Mouse (Mus musculus) heart, embryonic 11.5 days (tissue): ENCODE measurements around the gene Rspo1. TPM values are rescaled to one million over a fixed set of nuclear protein-coding genes. Genes with fewer than 3 reads are reported as not detected.

Source experiments
- ATAC-seq: fragments of 200-750 bp; cut with Nextera tagmentation; replicated peaks from 2 replicates; pipeline ENCODE4 v1.8.0; 2017; ENCODE audit warnings: moderate library complexity; ENCODE audit not compliant: insufficient number of reproducible peaks, low FRiP score, low TSS enrichment
- H3K27ac ChIP-seq: fragments of 300-500 bp; sonication (generic); 2 replicates; pipeline ENCODE4 v1.5.1; 2014; ENCODE audit warnings: mild to moderate bottlenecking, low read depth, low read length
- H3K27me3 ChIP-seq: fragments of 300-500 bp; sonication (generic); 2 replicates; pipeline ENCODE4 v1.6.1; 2014; ENCODE audit warnings: mild to moderate bottlenecking, low read length, mixed read lengths; ENCODE audit not compliant: control insufficient read depth, insufficient read depth
- H3K36me3 ChIP-seq: fragments of 300-500 bp; sonication (generic); 2 replicates; pipeline ENCODE4 v1.6.1; 2014; ENCODE audit warnings: mild to moderate bottlenecking, low read length, moderate library complexity, mixed read lengths; ENCODE audit not compliant: control insufficient read depth, insufficient read depth
- H3K4me1 ChIP-seq: fragments of 300-500 bp; sonication (generic); 2 replicates; pipeline ENCODE4 v1.6.1; 2014; ENCODE audit warnings: low read length; ENCODE audit not compliant: control insufficient read depth, insufficient read depth
- H3K4me2 ChIP-seq: fragments of 300-500 bp; sonication (generic); 2 replicates; pipeline ENCODE4 v1.6.1; 2014; ENCODE audit warnings: mild to moderate bottlenecking, moderate library complexity
- H3K4me3 ChIP-seq: fragments of 300-500 bp; sonication (generic); 2 replicates; pipeline ENCODE4 v1.5.1; 2014; ENCODE audit warnings: low read depth, low read length
- H3K9ac ChIP-seq: fragments of 300-500 bp; sonication (generic); 2 replicates; pipeline ENCODE4 v1.6.1; 2014; ENCODE audit warnings: mild to moderate bottlenecking, low read depth, low read length, moderate library complexity
- H3K9me3 ChIP-seq: fragments of 300-500 bp; sonication (generic); replicated peaks from 2 replicates; pipeline ENCODE4 v1.6.1; 2016; ENCODE audit warnings: low read length; ENCODE audit not compliant: control insufficient read depth
- WGBS: fragments of 180-500 bp; shearing (Covaris S2); extraction: QIAGEN DNeasy Blood & Tissue Kit; methylation state at CpG from one replicate; pipeline ENCODE4 v1.1.7; 2014; ENCODE audit not compliant: insufficient replicate concordance; 5-methylcytosine and 5-hydroxymethylcytosine counted together
- polyA plus RNA-seq: library from polyadenylated mRNA; unstranded; fragments of >200 nt; fragmentation: Nextera tagmentation; extraction: Ambion mirVana; gene quantifications from 2 replicates; pipeline ENCODE4 v1.2.1, GENCODE M21; 2014

Gene Rspo1
- polyA plus RNA-seq, 1 experiment from 2014 or later: 10.4 TPM

DNA sequence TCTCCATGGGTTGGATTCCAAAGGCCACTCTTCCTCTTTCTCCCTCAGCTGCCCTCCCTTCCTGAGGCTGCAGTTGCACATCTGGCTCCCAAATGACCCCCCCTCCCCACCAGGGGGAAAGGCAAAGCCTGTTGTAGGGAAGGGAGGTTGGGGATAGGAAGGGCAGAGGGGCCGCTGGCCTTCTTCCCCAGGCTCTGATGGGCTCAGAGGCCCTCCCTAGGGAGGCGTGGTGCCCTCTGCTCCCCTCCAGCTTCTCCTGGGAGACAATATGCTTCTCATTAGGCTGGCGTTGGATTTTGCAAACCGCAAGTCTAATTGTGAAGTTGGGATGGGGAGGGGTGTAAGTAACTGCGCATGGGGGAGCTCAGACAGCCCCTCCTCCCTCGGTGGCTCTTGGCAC, 17.5 kb upstream of the Rspo1 start:
- H3K4me3 ChIP-seq: no peak overlapping the region
- H3K9me3 ChIP-seq: no peaks in the 10 kb centered on the region
- ATAC-seq: no peak; the same call in 1 of the 2 replicates
- 58% methylated on average over 6 of the region's 6 CpGs for WGBS
- no peak overlapping the region for H3K27ac ChIP-seq
- no peaks in the 10 kb centered on the region for H3K36me3 ChIP-seq
- peaks cover 7% of the 10 kb centered on the region for H3K27me3 ChIP-seq
- H3K4me2 ChIP-seq: no peak overlapping the region
- H3K4me1 ChIP-seq: no peaks in the 10 kb centered on the region
- no peak overlapping the region for H3K9ac ChIP-seq

DNA sequence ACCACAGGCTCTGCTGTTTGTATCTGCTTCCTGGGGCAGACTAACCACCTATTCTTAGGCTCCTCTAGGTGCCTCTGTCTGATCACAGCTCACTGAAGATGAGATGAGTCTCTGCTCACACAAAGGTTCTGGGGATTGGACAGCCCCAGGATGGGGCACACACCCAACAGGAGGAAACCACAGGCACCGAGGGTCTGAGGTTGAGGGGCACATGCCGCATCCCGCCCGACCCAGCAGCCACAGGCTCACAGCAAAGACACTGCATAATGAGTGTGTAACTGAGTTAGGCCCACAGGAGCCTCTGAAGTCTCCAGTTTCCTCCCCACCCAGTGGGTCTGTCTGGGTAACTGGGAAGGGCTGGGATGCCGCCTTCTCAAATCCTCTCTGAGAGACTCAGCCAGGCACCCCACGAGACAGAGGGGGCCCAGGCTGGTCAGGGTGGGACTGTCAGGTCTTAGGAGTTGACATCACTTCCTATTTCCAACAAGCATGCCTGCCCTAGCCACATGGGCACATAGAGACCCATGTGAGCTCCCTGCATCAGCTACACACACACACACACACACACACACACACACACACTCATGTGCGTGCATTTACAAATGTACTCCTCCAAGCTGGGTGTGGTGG, 16.9 kb upstream of the Rspo1 start:
- no peak overlapping the region for H3K9ac ChIP-seq
- WGBS: 74% methylated on average over 7 of the region's 7 CpGs
- H3K9me3 ChIP-seq: no peaks in the 10 kb centered on the region
- H3K4me1 ChIP-seq: no peaks in the 10 kb centered on the region
- H3K27me3 ChIP-seq: peaks cover 9% of the 10 kb centered on the region
- H3K4me2 ChIP-seq: no peak overlapping the region
- no peak overlapping the region for H3K4me3 ChIP-seq
- no peak for ATAC-seq
- H3K36me3 ChIP-seq: no peaks in the 10 kb centered on the region
- H3K27ac ChIP-seq: no peak overlapping the region

DNA sequence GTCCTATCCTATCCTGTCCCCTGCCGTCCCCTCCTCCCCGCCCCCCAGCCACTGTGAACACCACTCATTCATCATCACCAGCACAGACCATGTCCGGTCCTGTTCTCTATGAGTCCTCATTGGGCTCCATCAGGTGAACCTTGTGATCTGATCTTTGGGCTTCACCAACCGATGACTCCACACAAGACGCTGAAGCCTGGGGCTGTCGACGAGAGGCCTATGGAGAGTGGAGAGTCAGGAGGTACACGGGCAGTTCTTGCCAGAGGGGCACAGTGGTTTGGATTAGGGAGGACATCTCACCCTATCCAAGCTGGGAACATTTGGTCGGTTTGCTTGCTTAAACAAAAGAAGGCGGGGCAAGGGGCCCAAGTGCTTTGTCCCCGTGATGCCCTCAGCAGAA, 16.0 kb upstream of the Rspo1 start:
- Histone ChIP-seq H3K27me3 (peaks cover 10% of the 10 kb centered on the region), H3K4me3 (no peak overlapping the region), H3K4me1 (no peaks in the 10 kb centered on the region), H3K9me3 (no peaks in the 10 kb centered on the region), H3K27ac (no peak overlapping the region), H3K4me2 (no peak overlapping the region), H3K9ac (no peak overlapping the region), H3K36me3 (no peaks in the 10 kb centered on the region)
- WGBS: 64% methylated on average over 11 of the region's 11 CpGs
- no peak for ATAC-seq

DNA sequence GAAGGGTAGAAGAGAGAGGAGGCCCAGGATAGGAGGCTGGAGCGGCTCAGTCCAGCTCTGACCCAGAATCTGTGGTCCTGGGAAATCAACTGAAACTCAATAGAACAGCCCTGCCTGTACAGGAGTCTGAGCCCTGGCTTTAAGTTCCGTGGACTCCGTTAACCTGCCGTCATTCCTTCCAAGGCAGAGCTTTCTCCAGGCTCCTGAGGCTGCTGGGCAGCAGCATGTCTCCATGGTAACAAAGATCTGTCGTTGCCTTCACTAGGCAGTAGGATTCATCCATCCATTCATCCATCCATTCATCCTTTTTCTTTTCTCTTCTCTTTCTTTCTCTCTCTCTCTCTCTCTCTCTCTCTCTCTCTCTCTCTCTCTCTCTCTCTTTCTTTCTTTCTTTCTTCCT, 15.6 kb upstream of the Rspo1 start:
- Histone ChIP-seq H3K27me3 (peaks cover 10% of the 10 kb centered on the region), H3K4me2 (no peak overlapping the region), H3K27ac (no peak overlapping the region), H3K36me3 (no peaks in the 10 kb centered on the region), H3K9me3 (no peaks in the 10 kb centered on the region), H3K9ac (no peak overlapping the region), H3K4me3 (no peak overlapping the region), H3K4me1 (no peaks in the 10 kb centered on the region)
- no peak for ATAC-seq
- 50% methylated on average over 5 of the region's 5 CpGs for WGBS

DNA sequence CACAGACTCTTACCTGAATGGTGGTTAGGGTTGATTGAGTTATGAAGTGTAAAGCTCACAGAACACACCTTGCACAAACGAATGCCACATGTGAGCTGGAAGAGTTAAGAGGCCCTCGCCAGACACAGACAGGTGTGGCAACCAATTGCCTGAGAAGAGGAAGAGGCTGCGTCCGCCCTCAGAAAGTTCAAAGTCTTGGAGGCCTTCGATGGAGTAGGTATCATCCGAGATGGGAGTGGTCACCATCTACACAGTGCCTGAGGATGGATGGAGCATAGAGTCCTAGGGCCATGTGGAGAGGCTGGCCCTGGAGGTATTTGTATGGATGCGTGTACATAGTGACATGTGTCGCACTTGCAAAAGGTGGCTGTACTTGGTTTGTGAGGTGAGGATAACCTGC, 15.1 kb upstream of the Rspo1 start:
- no peak overlapping the region for H3K4me2 ChIP-seq
- ATAC-seq: no peak
- no peak overlapping the region for H3K9ac ChIP-seq
- no peaks in the 10 kb centered on the region for H3K36me3 ChIP-seq
- peaks cover 10% of the 10 kb centered on the region for H3K27me3 ChIP-seq
- no peaks in the 10 kb centered on the region for H3K9me3 ChIP-seq
- H3K27ac ChIP-seq: no peak overlapping the region
- H3K4me3 ChIP-seq: no peak overlapping the region
- WGBS: 79% methylated on average over 8 of the region's 8 CpGs
- H3K4me1 ChIP-seq: no peaks in the 10 kb centered on the region

DNA sequence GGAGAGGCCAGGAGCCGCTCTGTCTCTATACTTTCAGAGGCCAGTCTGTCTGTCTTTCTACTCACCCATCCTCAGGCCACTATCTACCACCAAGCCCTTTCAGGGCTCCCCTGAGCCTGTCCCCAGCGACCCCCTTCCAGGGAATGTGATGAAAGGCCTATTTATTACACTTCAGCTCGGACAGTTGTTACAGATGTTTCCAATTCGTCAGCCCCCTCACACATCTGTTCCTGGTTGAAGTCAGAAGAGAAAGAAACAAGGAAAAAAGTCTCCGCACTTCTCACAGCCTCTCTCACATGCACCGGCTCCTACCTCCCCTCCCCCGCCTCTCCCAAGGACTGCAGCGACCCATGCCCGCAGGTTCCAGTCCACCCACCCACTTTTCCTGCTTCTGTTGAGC, 13.9 kb upstream of the Rspo1 start:
- no peak for ATAC-seq
- H3K9me3 ChIP-seq: no peaks in the 10 kb centered on the region
- H3K27me3 ChIP-seq: peaks cover 10% of the 10 kb centered on the region
- WGBS: 39% methylated on average over 9 of the region's 9 CpGs
- H3K36me3 ChIP-seq: no peaks in the 10 kb centered on the region
- no peak overlapping the region for H3K9ac ChIP-seq
- no peak overlapping the region for H3K4me3 ChIP-seq
- no peak overlapping the region for H3K27ac ChIP-seq
- no peak overlapping the region for H3K4me2 ChIP-seq
- no peaks in the 10 kb centered on the region for H3K4me1 ChIP-seq

DNA sequence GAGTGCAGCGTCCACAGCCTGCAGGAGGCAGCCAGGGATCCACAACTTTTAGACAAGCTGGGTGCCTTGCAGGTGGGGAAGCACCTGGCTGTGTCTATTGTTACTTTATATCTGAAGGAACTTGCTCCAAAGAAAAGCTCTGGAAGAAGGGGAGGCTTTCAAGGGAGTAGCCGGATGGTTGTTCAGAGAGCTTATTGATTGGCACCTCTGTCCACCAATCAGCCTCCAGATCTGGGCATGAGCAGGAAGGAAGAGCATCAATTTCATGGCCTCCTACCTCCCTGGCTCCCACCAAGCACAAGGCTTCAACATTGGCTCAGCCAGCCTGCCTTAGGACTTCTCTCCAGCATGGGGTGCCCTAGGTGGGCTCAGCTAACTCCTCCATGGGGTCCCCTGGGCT, 12.9 kb upstream of the Rspo1 start:
- H3K36me3 ChIP-seq: no peaks in the 10 kb centered on the region
- WGBS: 62% methylated on average over 2 of the region's 2 CpGs
- no peak overlapping the region for H3K4me3 ChIP-seq
- H3K27me3 ChIP-seq: peaks cover 14% of the 10 kb centered on the region
- no peak overlapping the region for H3K27ac ChIP-seq
- no peak for ATAC-seq
- no peak overlapping the region for H3K4me2 ChIP-seq
- H3K9ac ChIP-seq: no peak overlapping the region
- no peaks in the 10 kb centered on the region for H3K4me1 ChIP-seq
- no peaks in the 10 kb centered on the region for H3K9me3 ChIP-seq

DNA sequence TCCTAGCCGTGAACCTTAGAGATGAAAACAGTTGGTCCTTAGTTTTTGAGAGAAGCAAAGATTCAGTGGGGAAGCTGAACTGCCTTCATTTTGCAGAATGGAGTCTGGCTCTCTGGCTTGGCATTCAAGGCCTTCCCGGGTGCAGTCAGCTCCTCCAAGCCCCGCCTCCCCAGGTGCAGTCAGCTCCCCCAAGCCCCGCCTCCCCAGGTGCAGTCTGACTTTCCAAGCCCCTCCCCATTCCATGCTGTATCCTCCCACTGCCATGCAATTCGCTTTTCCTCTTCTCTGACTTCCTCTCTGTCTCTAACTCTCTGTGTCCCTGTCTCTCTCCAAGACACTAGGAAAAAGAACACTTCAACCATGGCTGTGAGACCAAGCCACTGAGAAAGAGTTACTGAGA, 8.0 kb upstream of the Rspo1 start:
- peaks cover 40% of the 10 kb centered on the region for H3K27me3 ChIP-seq
- WGBS: 29% methylated on average over 5 of the region's 5 CpGs
- H3K4me2 ChIP-seq: no peak overlapping the region

DNA sequence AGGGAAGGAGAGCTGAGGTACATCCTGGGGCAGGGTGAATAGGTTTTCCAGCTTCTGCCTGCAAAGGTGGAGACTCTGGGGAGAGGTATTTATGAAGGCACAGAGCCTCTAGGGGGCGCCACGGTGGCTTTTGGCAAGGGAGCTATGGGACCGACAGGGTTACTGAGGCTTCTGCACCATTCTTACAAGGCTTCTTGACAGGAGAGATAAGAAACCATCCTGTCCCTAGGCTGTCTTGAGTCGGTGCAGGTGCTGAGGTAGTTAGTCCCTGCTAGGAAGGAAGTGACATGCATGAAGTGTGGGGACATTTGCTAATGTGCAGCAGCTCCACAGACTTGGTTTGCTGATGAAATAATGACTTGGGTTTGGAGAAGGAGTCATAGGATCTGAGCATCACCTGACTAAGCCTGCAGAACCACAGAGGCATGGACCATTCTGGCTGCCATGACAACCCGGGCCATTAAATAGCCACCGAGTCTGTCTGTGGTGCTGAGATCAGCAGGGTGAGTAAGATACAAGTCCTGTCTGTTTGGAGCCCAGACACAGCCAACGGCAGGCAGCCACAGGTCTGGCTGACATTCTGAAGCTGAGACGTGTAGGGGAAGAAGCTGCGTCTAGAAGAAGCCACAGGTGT, 2.2 kb upstream of the Rspo1 start:
- H3K4me3 ChIP-seq: no peak overlapping the region
- H3K9me3 ChIP-seq: no peaks in the 10 kb centered on the region
- no peaks in the 10 kb centered on the region for H3K36me3 ChIP-seq
- peaks cover 84% of the 10 kb centered on the region for H3K27me3 ChIP-seq
- no peak for ATAC-seq
- no peak overlapping the region for H3K27ac ChIP-seq
- peaks cover 13% of the 10 kb centered on the region; the same call in 1 of the 2 replicates for H3K4me1 ChIP-seq
- H3K9ac ChIP-seq: no peak overlapping the region
- 18% methylated on average over 9 of the region's 9 CpGs for WGBS
- no peak overlapping the region for H3K4me2 ChIP-seq

More for the DNA sequence above, 8.0 kb upstream of the Rspo1 start:
- H3K27ac ChIP-seq: no peak overlapping the region
- no peak overlapping the region for H3K4me3 ChIP-seq
- no peaks in the 10 kb centered on the region for H3K36me3 ChIP-seq
- H3K9ac ChIP-seq: no peak overlapping the region
- ATAC-seq: no peak
- H3K4me1 ChIP-seq: no peaks in the 10 kb centered on the region
- H3K9me3 ChIP-seq: no peaks in the 10 kb centered on the region
